Mouse (Mus musculus) myocyte (in vitro differentiated cells): ENCODE data around the gene Ntrk3.

Experiments
- CEBPB ChIP-seq: IDR thresholded peaks from 2 replicates; pipeline ENCODE4 v1.6.1; 2011; ENCODE audit warnings: mild to moderate bottlenecking, moderate library complexity; ENCODE audit not compliant: poor library complexity, insufficient read depth, severe bottlenecking
- E2F4 ChIP-seq: IDR thresholded peaks from one replicate; pipeline ENCODE4 v1.6.1; 2011; ENCODE audit warnings: mild to moderate bottlenecking, control low read depth, moderate library complexity; ENCODE audit not compliant: insufficient read depth
- MAX ChIP-seq: IDR thresholded peaks from one replicate; pipeline ENCODE4 v1.6.1; 2011; ENCODE audit warnings: low read depth, mild to moderate bottlenecking, control low read depth
- MYOD1 ChIP-seq, 3 experiments: IDR thresholded peaks; one replicate each; pipeline ENCODE4 v1.6.1; 2011; ENCODE audit warnings: control low read depth in 2 of 3, low read depth in 2 of 3, mild to moderate bottlenecking in 2 of 3, moderate library complexity in 1 of 3; ENCODE audit not compliant: insufficient read length in 2 of 3, control insufficient read depth in 1 of 3
- MYOG ChIP-seq, 3 experiments: IDR thresholded peaks; one replicate each; pipeline ENCODE4 v1.6.1; 2011; ENCODE audit warnings: control low read depth in 2 of 3, low read depth in 2 of 3, mild to moderate bottlenecking in 2 of 3; ENCODE audit not compliant: insufficient read length in 2 of 3, control insufficient read depth in 1 of 3, insufficient read depth in 1 of 3
- POLR2A ChIP-seq: IDR thresholded peaks from one replicate; pipeline ENCODE4 v1.6.1; 2011; ENCODE audit warnings: low read depth, mild to moderate bottlenecking, control low read depth, moderate library complexity; ENCODE audit not compliant: insufficient read length
- POLR2AphosphoS2 ChIP-seq: IDR thresholded peaks from one replicate; pipeline ENCODE4 v1.6.1; 2011; ENCODE audit warnings: low read depth, control low read depth; ENCODE audit not compliant: insufficient read length
- SRF ChIP-seq: IDR thresholded peaks from one replicate; pipeline ENCODE4 v1.6.1; 2011; ENCODE audit warnings: low read depth; ENCODE audit not compliant: control insufficient read depth, insufficient read length
- TCF12 ChIP-seq: IDR thresholded peaks from one replicate; pipeline ENCODE4 v1.6.1; 2011; ENCODE audit warnings: mild to moderate bottlenecking, control low read depth; ENCODE audit not compliant: poor library complexity, insufficient read depth, severe bottlenecking
- TCF3 ChIP-seq: IDR thresholded peaks from one replicate; pipeline ENCODE4 v1.6.1; 2011; ENCODE audit warnings: low read depth, control low read depth; ENCODE audit not compliant: insufficient read length
- USF1 ChIP-seq: IDR thresholded peaks from one replicate; pipeline ENCODE4 v1.6.1; 2011; ENCODE audit warnings: low read depth, mild to moderate bottlenecking, control low read depth, moderate library complexity

DNA sequence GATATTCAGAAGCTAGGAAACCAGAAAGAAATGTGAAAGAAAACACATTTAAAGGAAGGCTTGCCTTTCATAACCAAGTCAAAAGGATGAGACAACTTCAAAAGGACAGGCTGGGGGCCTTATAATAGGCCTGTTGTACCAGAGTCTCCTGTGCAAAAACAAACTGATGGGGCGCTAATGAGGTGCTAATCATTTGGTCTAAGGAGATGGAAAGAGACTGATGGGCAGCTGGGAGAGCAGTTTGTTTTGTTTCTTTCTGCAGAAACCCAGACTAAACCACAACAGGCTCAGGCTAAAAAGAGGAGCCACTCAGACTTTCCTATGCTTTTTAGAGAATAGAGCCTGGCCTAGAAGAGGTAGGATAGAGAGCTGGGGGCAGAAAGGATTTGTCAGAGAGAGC, 554.4 kb downstream of the Ntrk3 start:
- no peak for TF ChIP-seq POLR2A
- TF ChIP-seq MYOG (IDR thresholded peaks at IDR 0.05; ENCODE audit: control insufficient read depth in 1 of 3, insufficient read depth in 1 of 3, insufficient read length in 2 of 3, low read depth in 2 of 3) = no peak
- no peak for TF ChIP-seq MAX
- TF ChIP-seq CEBPB = no peak
- TF ChIP-seq E2F4 = no peak
- TF ChIP-seq TCF12 = no peak
- TF ChIP-seq USF1 = no peak
- no peak for TF ChIP-seq SRF
- no peak for TF ChIP-seq POLR2AphosphoS2
- TF ChIP-seq MYOD1 (IDR thresholded peaks at IDR 0.05; ENCODE audit: control insufficient read depth in 1 of 3, insufficient read length in 2 of 3, low read depth in 2 of 3) = no peak
- TF ChIP-seq TCF3 = no peak
